Comparison of ENCODE assay signal across 9 mouse cellular contexts in genomic region chr3:33043896-33044798, GRCm38 (mm10).
DNase-seq lines count a peak whose midpoint lies in the region; ATAC-seq and TF ChIP-seq lines count a peak whose summit lies in the region.
"Had no signal": no experiment of that assay in that cellular context is flagged by ENCODE, and none has a peak within 500 bp of the region (broad histone marks: within the 10 kb centered on the region; RNA-seq: fewer than 3 reads in every experiment).

No protein-coding gene starts in this region.

- intact Hi-C loops in left cerebral cortex, adult 2 months (cut with DNase I): loop anchor here (5.0 to 10.0 kb wide), 3 partner anchors 98 to 743 kb away; partner anchors contain the start of gene Pex5l

- peak; percentile 42; the same call in 1 of the 2 replicates for ATAC-seq in midbrain, embryonic 11.5 days (ENCODE audit: low FRiP score)
- no peak for ATAC-seq in CD4-positive, CD25-positive, alpha-beta regulatory T cell, adult 4 months

- peak; percentile 7 to 46 for DNase-seq in adrenal gland, adult (ENCODE audit: inconsistent age in 2 of 2, low spot score in 1 of 2)
- DNase-seq in adrenal gland, postnatal 4 days (ENCODE audit: low spot score in 2 of 2): no peak
- no peak for DNase-seq in left cerebral cortex, adult 2 months (ENCODE audit: extremely low spot score in 1 of 2, low spot score in 2 of 2)
- DNase-seq in left cerebral cortex, adult 9 months (ENCODE audit: low spot score in 2 of 2): no peak
- peak; percentile 79 for DNase-seq in brain, adult 2 months (ENCODE audit: low read depth, low spot score)
- no peak for DNase-seq in midbrain, embryonic 11.5 days (ENCODE audit: low spot score, missing footprints)
- DNase-seq in spleen, adult 18-20 months: no peak
- DNase-seq: lung, adult 2 months had no signal

- H3K4me1 ChIP-seq in midbrain, embryonic 11.5 days (ENCODE audit: control insufficient read depth, insufficient read depth, low read length): no peaks in the 10 kb centered on the region

- 76% methylated on average over 10 of the region's 10 CpGs for WGBS in midbrain, embryonic 11.5 days

- H3K4me2 ChIP-seq in midbrain, embryonic 11.5 days: no peak overlapping the region

- no peaks in the 10 kb centered on the region for H3K9me3 ChIP-seq in midbrain, embryonic 11.5 days (ENCODE audit: control insufficient read depth, low read length)

- H3K4me3 ChIP-seq in left cerebral cortex, adult 2 months: no peak overlapping the region
- H3K4me3 ChIP-seq in midbrain, embryonic 11.5 days (ENCODE audit: low read depth, low read length): no peak overlapping the region

- H3K27me3 ChIP-seq in midbrain, embryonic 11.5 days (ENCODE audit: control insufficient read depth, insufficient read depth, low read length): no peaks in the 10 kb centered on the region

- H3K9ac ChIP-seq in midbrain, embryonic 11.5 days (ENCODE audit: low read length): no peak overlapping the region

- TF ChIP-seq CTCF in left cerebral cortex, adult 2 months (IDR thresholded peaks at IDR 0.05): peak; percentile 57

- no peaks in the 10 kb centered on the region for H3K36me3 ChIP-seq in midbrain, embryonic 11.5 days (ENCODE audit: control insufficient read depth, insufficient read depth, low read length)

- H3K27ac ChIP-seq in left cerebral cortex, adult 2 months: no peak overlapping the region
- no peak overlapping the region for H3K27ac ChIP-seq in midbrain, embryonic 11.5 days (ENCODE audit: low read depth, low read length)

Comparison
In these comparisons a context has a peak if more than half of its experiments do, and no peak if none do; other contexts are left out.
1. DNase-seq: peak in adrenal gland, adult (2 of 2) and brain, adult 2 months (single experiment); none in adrenal gland, postnatal 4 days (0 of 2), left cerebral cortex, adult 2 months (0 of 2), left cerebral cortex, adult 9 months (0 of 2), midbrain, embryonic 11.5 days (single experiment) and spleen, adult 18-20 months (0 of 2).